ENCODE assay signal across 11 mouse cellular contexts in the genomic region with DNA sequence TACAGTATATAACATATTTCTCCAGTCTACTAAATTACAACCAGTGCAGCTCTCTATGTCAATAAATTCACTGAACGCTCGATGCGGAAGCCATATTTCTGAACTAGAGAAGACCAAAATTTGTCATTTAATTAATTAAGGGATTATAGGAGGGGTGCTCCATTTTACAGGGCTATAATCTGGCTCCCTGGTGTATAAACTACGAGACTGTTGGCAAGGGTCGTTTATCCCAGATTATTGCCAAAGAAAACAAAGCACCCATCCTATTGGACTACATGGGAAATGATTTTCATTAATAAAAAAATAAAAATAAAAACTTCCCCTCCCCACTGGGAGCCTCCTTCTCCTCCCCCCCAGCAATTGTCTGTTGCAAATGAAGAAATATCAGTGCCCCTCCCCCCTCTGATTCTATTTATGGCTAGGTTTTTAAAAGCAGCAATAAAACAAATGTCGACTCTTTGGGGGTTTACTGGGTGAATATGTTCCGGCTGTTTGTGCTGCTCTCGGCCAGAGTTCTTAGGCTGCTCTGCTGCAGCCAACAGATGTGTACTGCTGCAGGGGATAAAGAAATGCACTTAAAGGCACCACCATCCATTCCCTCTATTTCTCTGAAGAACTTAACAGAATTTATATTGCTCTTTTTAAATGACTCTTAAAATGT. TPM values are rescaled to one million over a fixed set of nuclear protein-coding genes. Genes with fewer than 3 reads are reported as not detected.
DNase-seq lines count a peak whose midpoint lies in the region; ATAC-seq lines count a peak whose summit lies in the region.
"Had no signal": no experiment of that assay in that cellular context is flagged by ENCODE, and none has a peak within 500 bp of the region (broad histone marks: within the 10 kb centered on the region; RNA-seq: fewer than 3 reads in every experiment).

No protein-coding gene starts in this region.

- no peaks in the 10 kb centered on the region for H3K9me3 ChIP-seq in forebrain, embryonic 16.5 days (ENCODE audit: control insufficient read depth, low read length)
- H3K9me3 ChIP-seq in forebrain, embryonic 14.5 days (replicated peaks; ENCODE audit: control insufficient read depth, low read length), result no peaks in the 10 kb centered on the region
- H3K9me3 ChIP-seq in limb, embryonic 11.5 days (ENCODE audit: control insufficient read depth, low read length), result no peaks in the 10 kb centered on the region

- H3K9ac ChIP-seq in forebrain, embryonic 16.5 days (replicated peaks; ENCODE audit: low read depth, low read length), result no peak overlapping the region
- H3K9ac ChIP-seq in forebrain, embryonic 14.5 days (ENCODE audit: low read length), result no peak overlapping the region
- H3K9ac ChIP-seq in limb, embryonic 11.5 days (ENCODE audit: low read length), result no peak overlapping the region
- H3K9ac ChIP-seq: liver, embryonic 14.5 days had no signal

- DNase-seq in forebrain, embryonic 14.5 days (ENCODE audit: low spot score), result no peak
- DNase-seq in retina, postnatal 1 day, result peak; percentile 14
- DNase-seq in retina, embryonic 14.5 days (ENCODE audit: low spot score), result no peak
- DNase-seq in limb, embryonic 11.5 days (ENCODE audit: low spot score), result peak; percentile 42
- DNase-seq in testis, postnatal 10 days (ENCODE audit: low spot score), result no peak
- DNase-seq in cerebellum, postnatal 14 days, result no peak
- DNase-seq: adrenal gland, postnatal 25 days; thymus, postnatal 25 days had no signal

- ATAC-seq in forebrain, embryonic 16.5 days, result no peak
- ATAC-seq in forebrain, embryonic 14.5 days, result no peak
- no peak for ATAC-seq in limb, embryonic 11.5 days (ENCODE audit: insufficient number of reproducible peaks, low FRiP score, low TSS enrichment, low read depth)
- ATAC-seq in erythroid progenitor cell, adult 5-6 weeks (replicated peaks; ENCODE audit: low FRiP score, poor library complexity, severe bottlenecking), result no peak

- 43% methylated on average over 8 of the region's 8 CpGs for WGBS in forebrain, embryonic 16.5 days
- 51% methylated on average over 8 of the region's 8 CpGs for WGBS in forebrain, embryonic 14.5 days
- WGBS in limb, embryonic 11.5 days, result 28% methylated on average over 8 of the region's 8 CpGs

- no peaks in the 10 kb centered on the region for H3K27me3 ChIP-seq in forebrain, embryonic 16.5 days (replicated peaks; ENCODE audit: control insufficient read depth, insufficient read depth, low read length)
- no peaks in the 10 kb centered on the region for H3K27me3 ChIP-seq in forebrain, embryonic 14.5 days (replicated peaks; ENCODE audit: control insufficient read depth, insufficient read depth, low read length)
- no peaks in the 10 kb centered on the region for H3K27me3 ChIP-seq in limb, embryonic 11.5 days (ENCODE audit: control insufficient read depth, insufficient read depth, low read length)

- peak overlapping the region; percentile 1; the same call in 1 of the 2 replicates for H3K4me2 ChIP-seq in forebrain, embryonic 16.5 days (ENCODE audit: low read length)
- no peak overlapping the region for H3K4me2 ChIP-seq in forebrain, embryonic 14.5 days (ENCODE audit: low read length)
- H3K4me2 ChIP-seq in limb, embryonic 11.5 days (ENCODE audit: low read depth, severe bottlenecking), result peak overlapping the region; percentile 21; the same call in 1 of the 2 replicates

- peaks cover 13% of the 10 kb centered on the region for H3K4me1 ChIP-seq in forebrain, embryonic 16.5 days (replicated peaks; ENCODE audit: control insufficient read depth, insufficient read depth, low read length)
- H3K4me1 ChIP-seq in forebrain, embryonic 14.5 days (ENCODE audit: control insufficient read depth, insufficient read depth, low read length), result peaks cover 6% of the 10 kb centered on the region; the same call in 1 of the 2 replicates
- H3K4me1 ChIP-seq in limb, embryonic 11.5 days (ENCODE audit: control insufficient read depth, insufficient read depth, low read length), result 0 out of 2 replicates have a peak, but pooled peaks cover 6% of the 10 kb centered on the region

- H3K36me3 ChIP-seq in forebrain, embryonic 16.5 days (ENCODE audit: control insufficient read depth, insufficient read depth), result no peaks in the 10 kb centered on the region
- H3K36me3 ChIP-seq in forebrain, embryonic 14.5 days (ENCODE audit: control insufficient read depth, insufficient read depth, low read length), result 0 out of 2 replicates have a peak, but pooled peaks cover 5% of the 10 kb centered on the region
- H3K36me3 ChIP-seq in limb, embryonic 11.5 days (ENCODE audit: control insufficient read depth, insufficient read depth, low read length), result peaks cover 3% of the 10 kb centered on the region; the same call in 1 of the 2 replicates

- H3K27ac ChIP-seq in forebrain, embryonic 16.5 days (ENCODE audit: low read length), result peak overlapping the region; percentile 82
- no peak overlapping the region; the same call in 1 of the 2 replicates for H3K27ac ChIP-seq in forebrain, embryonic 14.5 days (ENCODE audit: low read depth, low read length)
- no peak overlapping the region for H3K27ac ChIP-seq in limb, embryonic 11.5 days (replicated peaks; ENCODE audit: low read depth, low read length)
- H3K27ac ChIP-seq: liver, embryonic 14.5 days had no signal

- H3K4me3 ChIP-seq in forebrain, embryonic 16.5 days (replicated peaks; ENCODE audit: low read length), result no peak overlapping the region
- H3K4me3 ChIP-seq in forebrain, embryonic 14.5 days (ENCODE audit: low read depth, low read length), result no peak overlapping the region
- no peak overlapping the region for H3K4me3 ChIP-seq in limb, embryonic 11.5 days (ENCODE audit: low read depth, low read length)

RNA-seq across cellular contexts. Expression of gene Gm28047, which starts 30.7 kb away (rescaled TPM):
- polyA plus RNA-seq in forebrain, embryonic 16.5 days (2015; fragmentation: Nextera tagmentation; extraction: Ambion mirVana), result not detected in 2 replicates
- not detected in 2 replicates for polyA plus RNA-seq in forebrain, embryonic 14.5 days (2014; fragmentation: Nextera tagmentation; extraction: Ambion mirVana)
- not detected in 2 replicates for polyA plus RNA-seq in limb, embryonic 11.5 days (2014; fragmentation: Nextera tagmentation; extraction: Ambion mirVana)
- not detected in 2 replicates for total RNA-seq in erythroid progenitor cell, adult 5-6 weeks (2015; ENCODE audit: low replicate concordance)
- total RNA-seq in erythroid progenitor cell, adult 5-6 weeks (2017; ENCODE audit: low replicate concordance), result not detected in 2 replicates
- polyA plus RNA-seq: liver, embryonic 14.5 days had no signal

RNA-seq across cellular contexts. Expression of gene Atf7, which starts 31.1 kb away (rescaled TPM):
- 26.8 and 27.5 TPM in 2 replicates for polyA plus RNA-seq in forebrain, embryonic 16.5 days (2015; fragmentation: Nextera tagmentation; extraction: Ambion mirVana)
- 12.6 and 15.4 TPM in 2 replicates for polyA plus RNA-seq in forebrain, embryonic 14.5 days (2014; fragmentation: Nextera tagmentation; extraction: Ambion mirVana)
- 19.7 and 22.4 TPM in 2 replicates for polyA plus RNA-seq in limb, embryonic 11.5 days (2014; fragmentation: Nextera tagmentation; extraction: Ambion mirVana)
- 55.5 and 93.1 TPM in 2 replicates for total RNA-seq in erythroid progenitor cell, adult 5-6 weeks (2015; ENCODE audit: low replicate concordance)
- total RNA-seq in erythroid progenitor cell, adult 5-6 weeks (2017; ENCODE audit: low replicate concordance), result 16.9 and 19.4 TPM in 2 replicates

Comparison
In these comparisons a context has a peak if more than half of its experiments do, and no peak if none do; other contexts are left out.
1. DNase-seq: peak in retina, postnatal 1 day (single experiment) and limb, embryonic 11.5 days (single experiment); none in forebrain, embryonic 14.5 days (single experiment), retina, embryonic 14.5 days (single experiment), testis, postnatal 10 days (single experiment) and cerebellum, postnatal 14 days (0 of 2).